Mouse (Mus musculus) hematopoietic multipotent progenitor cell, adult 10-12 weeks (in vitro differentiated cells): ENCODE results near the gene Hist1h4k. TPM values are rescaled to one million over a fixed set of nuclear protein-coding genes. Genes with fewer than 3 reads are reported as not detected.

Source experiments
- polyA plus RNA-seq: library from polyadenylated mRNA; stranded (reverse); fragments of >175 nt; gene quantifications from 2 replicates; pipeline ENCODE4 v1.2.3, GENCODE M21; 2012; ENCODE audit warnings: low replicate concordance

Gene Hist1h4k
- 10.5 and 30.0 TPM in 2 replicates for polyA plus RNA-seq

DNA sequence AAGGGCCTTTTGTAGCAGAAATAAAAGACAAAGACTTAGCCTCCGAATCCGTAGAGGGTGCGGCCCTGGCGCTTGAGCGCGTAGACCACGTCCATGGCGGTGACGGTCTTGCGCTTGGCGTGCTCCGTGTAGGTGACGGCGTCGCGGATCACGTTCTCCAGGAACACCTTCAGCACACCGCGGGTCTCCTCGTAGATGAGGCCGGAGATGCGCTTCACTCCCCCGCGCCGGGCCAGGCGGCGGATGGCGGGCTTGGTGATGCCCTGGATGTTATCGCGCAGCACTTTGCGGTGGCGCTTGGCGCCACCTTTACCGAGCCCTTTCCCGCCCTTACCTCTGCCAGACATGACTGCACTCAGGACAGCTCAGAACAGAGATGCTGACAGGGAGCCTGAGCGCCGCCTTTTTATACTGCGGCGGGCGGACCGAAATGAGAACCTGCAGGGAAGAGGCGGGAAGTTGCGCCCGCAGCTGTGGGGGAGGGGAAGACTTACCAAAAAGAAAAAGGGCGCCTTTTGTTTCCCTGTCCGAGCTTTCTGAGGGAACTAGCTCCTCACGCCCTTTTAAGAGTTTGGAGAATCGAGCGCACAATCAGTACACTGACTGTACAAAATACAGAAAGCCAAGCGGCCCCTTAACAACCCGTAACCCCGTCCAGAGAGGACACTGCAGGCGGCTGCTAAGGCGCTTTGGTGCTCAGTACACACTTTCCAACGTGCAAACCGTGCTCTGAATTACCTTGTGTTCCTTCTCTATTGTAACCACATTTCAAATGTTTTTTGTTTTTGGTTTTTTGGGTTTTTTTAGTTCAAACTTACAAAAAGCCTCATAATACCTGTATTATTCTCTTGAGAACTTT lies at the start of gene Hist1h4k:
Gene Hist1h4k (minus strand): TSS at position 347 of the 859 bp plus-strand sequence.

DNA sequence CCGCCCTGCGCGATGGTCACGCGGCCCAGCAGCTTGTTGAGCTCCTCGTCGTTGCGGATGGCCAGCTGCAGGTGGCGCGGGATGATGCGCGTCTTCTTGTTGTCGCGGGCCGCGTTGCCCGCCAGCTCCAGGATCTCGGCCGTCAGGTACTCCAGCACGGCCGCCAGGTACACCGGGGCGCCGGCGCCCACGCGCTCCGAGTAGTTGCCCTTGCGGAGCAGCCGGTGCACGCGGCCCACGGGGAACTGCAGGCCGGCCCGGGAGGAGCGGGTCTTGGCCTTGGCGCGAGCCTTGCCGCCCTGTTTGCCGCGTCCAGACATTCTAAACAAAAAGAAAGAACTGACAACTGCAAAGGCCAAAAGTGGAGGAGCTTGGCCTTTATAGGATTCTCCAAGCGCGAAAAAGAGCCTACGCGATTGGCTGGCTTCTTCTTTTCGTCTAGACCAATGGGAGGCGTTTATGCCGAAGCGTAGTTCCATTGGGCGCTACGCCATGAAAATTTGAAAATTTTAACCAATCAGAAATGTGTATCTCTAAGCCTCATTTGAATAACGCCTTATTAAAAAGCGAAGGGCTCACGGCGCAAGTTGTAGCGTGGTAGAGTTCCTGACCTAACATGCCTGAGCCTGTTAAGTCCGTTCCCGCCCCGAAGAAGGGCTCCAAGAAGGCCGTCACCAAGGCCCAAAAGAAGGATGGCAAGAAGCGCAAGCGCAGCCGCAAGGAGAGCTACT lies 36.8 kb upstream of the Hist1h4k start, which contains the start of the genes Hist1h2an and Hist1h2bp:
Gene Hist1h2an (minus strand): TSS at position 320 of the 731 bp plus-strand sequence.
Gene Hist1h2bp (plus strand): TSS at position 563 of the 731 bp plus-strand sequence.

GRCm38 (mm10) chr13:21783255-21783617 lies 32.9 kb upstream of the Hist1h4k start, which contains the start of gene Hist1h3i:
Gene Hist1h3i (minus strand): TSS chr13:21783370.

GRCm38 (mm10) chr13:21779767-21780731 lies 29.7 kb upstream of the Hist1h4k start, which contains the start of gene Hist1h1b:
Gene Hist1h1b (minus strand): TSS chr13:21780625.

DNA sequence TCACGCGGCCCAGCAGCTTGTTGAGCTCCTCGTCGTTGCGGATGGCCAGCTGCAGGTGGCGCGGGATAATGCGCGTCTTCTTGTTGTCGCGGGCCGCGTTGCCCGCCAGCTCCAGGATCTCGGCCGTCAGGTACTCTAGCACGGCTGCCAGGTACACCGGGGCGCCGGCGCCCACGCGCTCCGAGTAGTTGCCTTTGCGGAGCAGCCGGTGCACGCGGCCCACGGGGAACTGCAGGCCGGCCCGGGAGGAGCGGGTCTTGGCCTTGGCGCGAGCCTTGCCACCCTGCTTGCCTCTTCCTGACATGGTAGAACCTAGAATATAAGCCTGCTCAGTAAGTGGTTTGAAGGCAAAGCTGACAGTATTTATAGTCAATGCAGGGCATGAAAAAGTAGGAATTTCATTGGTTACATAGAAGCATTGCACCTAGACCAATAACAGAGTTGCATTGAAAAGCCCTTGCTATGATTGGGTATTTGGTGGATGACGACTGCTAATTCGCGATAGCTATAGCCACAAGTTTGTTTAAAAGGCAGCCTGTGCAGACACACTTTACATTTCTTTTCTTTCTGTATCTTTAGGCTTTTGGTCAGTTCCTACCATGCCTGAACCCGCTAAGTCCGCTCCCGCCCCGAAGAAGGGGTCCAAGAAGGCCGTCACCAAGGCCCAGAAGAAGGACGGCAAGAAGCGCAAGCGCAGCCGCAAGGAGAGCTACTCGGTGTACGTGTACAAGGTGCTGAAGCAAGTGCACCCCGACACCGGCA lies 3.4 kb upstream of the Hist1h4k start, which contains the start of the genes Hist1h2ak and Hist1h2bn:
Gene Hist1h2ak (minus strand): TSS at position 304 of the 762 bp plus-strand sequence.
Gene Hist1h2bn (plus strand): TSS at position 600 of the 762 bp plus-strand sequence.

DNA sequence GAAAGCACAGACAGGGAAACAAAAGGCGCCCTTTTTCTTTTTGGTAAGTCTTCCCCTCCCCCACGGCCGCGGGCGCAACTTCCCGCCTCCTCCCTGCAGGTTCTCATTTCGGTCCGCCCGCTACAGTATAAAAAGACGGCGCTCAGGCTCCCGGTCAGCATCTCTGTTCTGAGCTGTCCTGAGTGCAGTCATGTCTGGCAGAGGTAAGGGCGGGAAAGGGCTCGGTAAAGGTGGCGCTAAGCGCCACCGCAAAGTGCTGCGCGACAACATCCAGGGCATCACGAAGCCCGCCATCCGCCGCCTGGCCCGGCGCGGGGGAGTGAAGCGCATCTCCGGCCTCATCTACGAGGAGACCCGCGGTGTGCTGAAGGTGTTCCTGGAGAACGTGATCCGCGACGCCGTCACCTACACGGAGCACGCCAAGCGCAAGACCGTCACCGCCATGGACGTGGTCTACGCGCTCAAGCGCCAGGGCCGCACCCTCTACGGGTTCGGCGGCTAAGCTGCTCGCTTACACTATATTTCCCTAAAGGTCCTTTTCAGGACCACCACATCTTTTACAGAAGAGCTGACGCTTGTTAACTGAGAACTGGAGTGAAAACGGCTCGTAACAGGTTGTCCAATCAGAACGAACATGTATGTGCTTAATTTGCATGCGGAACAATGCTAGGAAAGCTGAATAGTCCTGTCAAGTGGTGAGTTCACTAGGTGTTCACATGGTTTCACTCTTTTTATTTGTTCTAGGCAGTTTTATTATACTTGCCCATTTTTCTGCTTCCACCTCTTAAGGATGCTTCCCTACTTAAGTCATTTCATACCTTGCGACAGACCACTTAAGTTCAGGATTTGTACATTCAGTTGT lies 15.2 kb downstream of the Hist1h4k start, which contains the start of gene Hist1h4j:
Gene Hist1h4j (plus strand): TSS at position 159 of the 862 bp plus-strand sequence.

DNA sequence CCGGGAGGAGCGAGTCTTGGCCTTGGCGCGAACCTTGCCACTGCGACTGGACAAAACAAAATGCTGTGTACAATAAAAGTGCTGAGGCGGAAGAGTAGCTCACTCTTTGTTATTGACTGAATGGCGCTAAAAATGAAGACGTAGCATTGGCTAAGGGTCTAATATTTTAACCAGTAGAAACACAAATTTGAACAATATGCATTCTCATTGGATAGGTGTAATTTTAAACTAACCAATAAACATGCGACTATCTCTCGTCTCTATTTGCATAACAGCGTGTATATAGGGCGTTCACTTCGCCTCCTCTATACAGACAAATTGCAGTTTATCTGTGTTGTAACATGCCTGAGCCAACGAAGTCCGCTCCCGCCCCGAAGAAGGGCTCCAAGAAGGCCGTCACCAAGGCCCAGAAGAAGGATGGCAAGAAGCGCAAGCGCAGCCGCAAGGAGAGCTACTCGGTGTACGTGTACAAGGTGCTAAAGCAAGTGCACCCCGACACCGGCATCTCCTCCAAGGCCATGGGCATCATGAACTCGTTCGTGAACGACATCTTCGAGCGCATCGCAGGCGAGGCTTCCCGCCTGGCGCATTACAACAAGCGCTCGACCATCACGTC lies 28.4 kb downstream of the Hist1h4k start, which contains the start of gene Hist1h2bm:
Gene Hist1h2bm (plus strand): TSS at position 288 of the 616 bp plus-strand sequence.

DNA sequence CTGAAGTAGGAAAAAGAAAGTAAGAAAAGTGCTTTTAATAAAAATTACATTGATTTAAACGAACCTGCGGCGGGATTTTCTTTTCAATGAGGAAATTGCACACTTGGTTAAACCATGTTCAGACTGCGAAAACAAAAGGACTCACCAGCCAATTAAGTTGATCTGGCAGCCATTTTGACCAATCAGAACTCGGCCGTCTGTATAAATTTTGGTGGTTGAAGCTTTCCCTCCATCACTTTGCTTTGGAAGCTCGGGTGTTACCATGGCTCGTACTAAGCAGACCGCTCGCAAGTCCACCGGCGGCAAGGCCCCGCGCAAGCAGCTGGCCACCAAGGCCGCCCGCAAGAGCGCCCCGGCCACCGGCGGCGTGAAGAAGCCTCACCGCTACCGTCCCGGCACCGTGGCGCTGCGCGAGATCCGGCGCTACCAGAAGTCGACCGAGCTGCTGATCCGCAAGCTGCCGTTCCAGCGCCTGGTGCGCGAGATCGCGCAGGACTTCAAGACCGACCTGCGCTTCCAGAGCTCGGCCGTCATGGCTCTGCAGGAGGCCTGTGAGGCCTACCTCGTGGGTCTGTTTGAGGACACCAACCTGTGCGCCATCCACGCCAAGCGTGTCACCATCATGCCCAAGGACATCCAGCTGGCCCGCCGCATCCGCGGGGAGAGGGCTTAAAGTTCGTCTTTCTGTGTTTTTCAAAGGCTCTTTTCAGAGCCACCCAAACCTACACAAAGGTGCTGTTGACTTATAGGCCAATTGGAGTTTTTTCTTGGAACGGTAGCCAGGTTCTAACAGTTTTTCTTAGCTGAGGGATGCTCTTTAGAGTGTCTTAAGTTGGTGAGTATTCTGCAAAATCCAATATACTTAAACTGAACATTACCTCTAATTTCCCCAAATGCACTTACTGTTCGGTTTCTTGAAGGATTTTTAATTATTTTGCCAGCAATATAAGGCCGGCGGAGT lies 32.6 kb downstream of the Hist1h4k start, which contains the start of gene Hist1h3h:
Gene Hist1h3h (plus strand): TSS at position 263 of the 961 bp plus-strand sequence.

DNA sequence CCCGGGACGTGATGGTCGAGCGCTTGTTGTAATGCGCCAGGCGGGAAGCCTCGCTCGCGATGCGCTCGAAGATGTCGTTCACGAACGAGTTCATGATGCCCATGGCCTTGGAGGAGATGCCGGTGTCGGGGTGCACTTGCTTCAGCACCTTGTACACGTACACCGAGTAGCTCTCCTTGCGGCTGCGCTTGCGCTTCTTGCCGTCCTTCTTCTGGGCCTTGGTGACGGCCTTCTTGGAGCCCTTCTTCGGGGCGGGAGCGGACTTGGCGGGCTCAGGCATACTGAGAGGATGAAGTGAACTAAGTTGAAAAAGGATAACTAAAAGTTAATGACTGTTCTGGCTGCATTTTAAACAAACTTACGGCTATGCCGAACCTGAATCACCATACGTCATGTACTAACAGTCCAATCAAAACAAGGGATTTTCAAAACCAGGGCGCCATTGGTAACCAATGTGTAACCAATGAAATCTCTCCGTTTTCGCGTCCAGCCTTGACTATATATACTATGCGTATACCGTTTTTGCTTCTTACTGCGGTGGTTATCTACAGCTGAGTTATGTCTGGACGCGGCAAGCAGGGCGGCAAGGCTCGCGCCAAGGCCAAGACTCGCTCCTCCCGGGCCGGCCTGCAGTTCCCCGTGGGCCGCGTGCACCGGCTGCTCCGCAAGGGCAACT lies 34.3 kb downstream of the Hist1h4k start, which contains the start of the genes Hist1h2bl and Hist1h2ai:
Gene Hist1h2bl (minus strand): TSS at position 280 of the 676 bp plus-strand sequence.
Gene Hist1h2ai (plus strand): TSS at position 559 of the 676 bp plus-strand sequence.

Other genes starting within 250 kb of the Hist1h4k start
- gene Gm11273, start 249.1 kb downstream of the Hist1h4k start, polyA plus RNA-seq = 5.8 and 7.5 TPM in 2 replicates
- gene Zkscan8, start 219.4 kb downstream of the Hist1h4k start, polyA plus RNA-seq = 3.4 and 5.8 TPM in 2 replicates
- not detected in 2 replicates for gene Olfr1366, start 207.7 kb downstream of the Hist1h4k start, polyA plus RNA-seq
- gene Olfr1535, start 190.6 kb downstream of the Hist1h4k start, polyA plus RNA-seq = not detected in 2 replicates
- gene Olfr1364, start 168.7 kb downstream of the Hist1h4k start, polyA plus RNA-seq = not detected in 2 replicates
- gene Olfr1362, start 136.5 kb downstream of the Hist1h4k start, polyA plus RNA-seq = not detected in 2 replicates
- gene Olfr11, start 108.0 kb downstream of the Hist1h4k start, polyA plus RNA-seq = not detected in 2 replicates
- gene Olfr1361, start 87.1 kb downstream of the Hist1h4k start, polyA plus RNA-seq = not detected in 2 replicates
- not detected in 2 replicates for gene Olfr1360, start 73.1 kb downstream of the Hist1h4k start, polyA plus RNA-seq
- not detected in 2 replicates for gene Olfr1359, start 52.4 kb downstream of the Hist1h4k start, polyA plus RNA-seq
- 2.0 TPM in 1 of 2 replicates, not detected in the other for gene Hist1h2bl, start 34.4 kb downstream of the Hist1h4k start, polyA plus RNA-seq
- 11.2 and 13.3 TPM in 2 replicates for gene Hist1h2ai, start 34.1 kb downstream of the Hist1h4k start, polyA plus RNA-seq
- 20.5 and 29.9 TPM in 2 replicates for gene Hist1h3h, start 32.8 kb downstream of the Hist1h4k start, polyA plus RNA-seq
- 0.85 and 0.91 TPM in 2 replicates for gene Hist1h2bm, start 28.5 kb downstream of the Hist1h4k start, polyA plus RNA-seq
- 0.72 and 1.6 TPM in 2 replicates for gene Hist1h4j, start 15.4 kb downstream of the Hist1h4k start, polyA plus RNA-seq
- gene Hist1h2ak, start 3.3 kb upstream of the Hist1h4k start, polyA plus RNA-seq = 17.5 and 23.9 TPM in 2 replicates
- gene Hist1h2bn, start 3.6 kb upstream of the Hist1h4k start, polyA plus RNA-seq = 0.92 TPM in 1 of 2 replicates, not detected in the other
- 4.1 TPM in 1 of 2 replicates, not detected in the other for gene Hist1h1b, start 30.1 kb upstream of the Hist1h4k start, polyA plus RNA-seq
- gene Hist1h3i, start 32.9 kb upstream of the Hist1h4k start, polyA plus RNA-seq = 6.5 and 18.1 TPM in 2 replicates
- 15.3 and 16.1 TPM in 2 replicates for gene Hist1h2an, start 36.7 kb upstream of the Hist1h4k start, polyA plus RNA-seq
- 0.47 and 2.4 TPM in 2 replicates for gene Hist1h2bp, start 37.0 kb upstream of the Hist1h4k start, polyA plus RNA-seq
- gene Hist1h2bq, start 59.7 kb upstream of the Hist1h4k start, polyA plus RNA-seq = 5.8 and 8.5 TPM in 2 replicates
- gene Hist1h2ao, start 60.0 kb upstream of the Hist1h4k start, polyA plus RNA-seq = 1,820 and 2,295 TPM in 2 replicates
- gene Hist1h4m, start 61.2 kb upstream of the Hist1h4k start, polyA plus RNA-seq = 19.5 and 44.0 TPM in 2 replicates
- 19.6 and 28.2 TPM in 2 replicates for gene Hist1h4n, start 81.7 kb upstream of the Hist1h4k start, polyA plus RNA-seq
- gene Hist1h2ap, start 83.0 kb upstream of the Hist1h4k start, polyA plus RNA-seq = 1,183 and 6,694 TPM in 2 replicates
- 5.3 and 9.4 TPM in 2 replicates for gene Hist1h2br, start 83.2 kb upstream of the Hist1h4k start, polyA plus RNA-seq
- gene Zfp184, start 194.6 kb upstream of the Hist1h4k start, polyA plus RNA-seq = 0.08 and 0.25 TPM in 2 replicates
- gene Pom121l2, start 230.7 kb upstream of the Hist1h4k start, polyA plus RNA-seq = not detected in 2 replicates